Comparison of ENCODE assay signal across 28 mouse cellular contexts in genomic region chr12:95652172-95653156, GRCm38 (mm10). TPM values are rescaled to one million over a fixed set of nuclear protein-coding genes. Genes with fewer than 3 reads are reported as not detected.
DNase-seq lines count a peak whose midpoint lies in the region; ATAC-seq lines count a peak whose summit lies in the region.
"Had no signal": no experiment of that assay in that cellular context is flagged by ENCODE, and none has a peak within 500 bp of the region (broad histone marks: within the 10 kb centered on the region; RNA-seq: fewer than 3 reads in every experiment).

No protein-coding gene starts in this region.

- no peak overlapping the region for H3K9ac ChIP-seq in liver, embryonic 16.5 days (ENCODE audit: low read depth, low read length)
- H3K9ac ChIP-seq in liver, embryonic 12.5 days, result no peak overlapping the region
- no peak overlapping the region for H3K9ac ChIP-seq in intestine, embryonic 16.5 days (ENCODE audit: low read depth, low read length)
- H3K9ac ChIP-seq in kidney, embryonic 14.5 days (ENCODE audit: low read depth, low read length), result no peak overlapping the region
- H3K9ac ChIP-seq: forebrain, embryonic 13.5 days; hindbrain, embryonic 13.5 days had no signal

- no peaks in the 10 kb centered on the region for H3K9me3 ChIP-seq in liver, embryonic 16.5 days (replicated peaks; ENCODE audit: control insufficient read depth, low read length)
- H3K9me3 ChIP-seq in liver, embryonic 12.5 days (replicated peaks), result no peaks in the 10 kb centered on the region
- no peaks in the 10 kb centered on the region for H3K9me3 ChIP-seq in intestine, embryonic 16.5 days (ENCODE audit: control insufficient read depth, low read length)
- no peaks in the 10 kb centered on the region for H3K9me3 ChIP-seq in kidney, embryonic 14.5 days (ENCODE audit: control insufficient read depth, low read length)
- H3K9me3 ChIP-seq: forebrain, embryonic 10.5 days; forebrain, embryonic 13.5 days; hindbrain, embryonic 10.5 days; hindbrain, embryonic 13.5 days had no signal

- DNase-seq in 3T3-L1 (ENCODE audit: low read depth, low spot score), result peak; percentile 42
- peak; percentile 16 for DNase-seq in brain, adult 2 months (ENCODE audit: low read depth, low spot score)
- no peak for DNase-seq in layer of hippocampus, adult 18-20 months (ENCODE audit: low spot score in 2 of 2)
- no peak for DNase-seq in layer of hippocampus, adult 11-12 months (ENCODE audit: low spot score)
- DNase-seq: adrenal gland, adult 8-10 months; adrenal gland, postnatal 36 days; B cell, adult 2 months; cerebellum, adult 11 months; cerebellum, adult 2 months; cerebellum, adult 9-11 months; cerebellum, postnatal 36 days; gastrocnemius, adult 2 months; gastrocnemius, postnatal 14 days; heart, adult 11 months had no signal

- H3K36me3 ChIP-seq in liver, embryonic 16.5 days (ENCODE audit: control insufficient read depth, insufficient read depth), result no peaks in the 10 kb centered on the region
- no peaks in the 10 kb centered on the region for H3K36me3 ChIP-seq in liver, embryonic 12.5 days
- H3K36me3 ChIP-seq in intestine, embryonic 16.5 days (ENCODE audit: control insufficient read depth, insufficient read depth, low read length), result no peaks in the 10 kb centered on the region
- no peaks in the 10 kb centered on the region for H3K36me3 ChIP-seq in kidney, embryonic 14.5 days (ENCODE audit: control insufficient read depth, insufficient read depth, low read length)
- H3K36me3 ChIP-seq: forebrain, embryonic 10.5 days; G1E; hindbrain, embryonic 10.5 days; hindbrain, embryonic 13.5 days had no signal

- H3K27me3 ChIP-seq in liver, embryonic 16.5 days (ENCODE audit: control insufficient read depth, insufficient read depth, low read depth, low read length), result no peaks in the 10 kb centered on the region
- no peaks in the 10 kb centered on the region for H3K27me3 ChIP-seq in liver, embryonic 12.5 days (replicated peaks)
- no peaks in the 10 kb centered on the region for H3K27me3 ChIP-seq in intestine, embryonic 16.5 days (replicated peaks; ENCODE audit: control insufficient read depth, insufficient read depth, low read length)
- H3K27me3 ChIP-seq in kidney, embryonic 14.5 days (ENCODE audit: control insufficient read depth, insufficient read depth, low read length), result no peaks in the 10 kb centered on the region
- H3K27me3 ChIP-seq: CH12.LX; forebrain, embryonic 13.5 days; hindbrain, embryonic 13.5 days had no signal

- no peak overlapping the region for H3K27ac ChIP-seq in liver, embryonic 16.5 days (ENCODE audit: low read length)
- no peak overlapping the region for H3K27ac ChIP-seq in liver, embryonic 12.5 days
- H3K27ac ChIP-seq in intestine, embryonic 16.5 days (ENCODE audit: low read length), result no peak overlapping the region
- no peak overlapping the region for H3K27ac ChIP-seq in kidney, embryonic 14.5 days (ENCODE audit: low read depth, low read length)
- H3K27ac ChIP-seq: forebrain, embryonic 10.5 days; forebrain, embryonic 13.5 days; gastrocnemius, adult 2 months; hindbrain, embryonic 10.5 days; hindbrain, embryonic 13.5 days had no signal

- ATAC-seq in liver, embryonic 16.5 days (ENCODE audit: low read depth), result peak; percentile 9; the same call in 1 of the 2 replicates
- ATAC-seq in liver, embryonic 12.5 days, result no peak
- ATAC-seq in intestine, embryonic 16.5 days, result peak; percentile 92
- ATAC-seq in kidney, embryonic 14.5 days (ENCODE audit: low FRiP score, low TSS enrichment), result no peak
- ATAC-seq: activated CD4-positive, CD25-positive, alpha-beta regulatory T cell, adult 4 months; forebrain, embryonic 13.5 days; forebrain, embryonic 16.5 days; hindbrain, embryonic 16.5 days had no signal

- no peak overlapping the region for H3K4me2 ChIP-seq in liver, embryonic 16.5 days (ENCODE audit: low read depth, low read length)
- H3K4me2 ChIP-seq in liver, embryonic 12.5 days, result no peak overlapping the region
- H3K4me2 ChIP-seq in intestine, embryonic 16.5 days (ENCODE audit: low read depth, low read length), result no peak overlapping the region
- no peak overlapping the region for H3K4me2 ChIP-seq in kidney, embryonic 14.5 days (replicated peaks; ENCODE audit: low read depth, low read length)
- H3K4me2 ChIP-seq: forebrain, embryonic 13.5 days; heart, embryonic 11.5 days; hindbrain, embryonic 13.5 days had no signal

- no peak overlapping the region for H3K4me3 ChIP-seq in liver, embryonic 16.5 days (ENCODE audit: low read depth, low read length)
- no peak overlapping the region for H3K4me3 ChIP-seq in liver, embryonic 12.5 days
- H3K4me3 ChIP-seq in intestine, embryonic 16.5 days (ENCODE audit: low read length), result no peak overlapping the region
- H3K4me3 ChIP-seq in kidney, embryonic 14.5 days (ENCODE audit: low read length), result no peak overlapping the region
- H3K4me3 ChIP-seq: forebrain, embryonic 10.5 days; forebrain, embryonic 13.5 days; gastrocnemius, adult 2 months; hindbrain, embryonic 10.5 days; hindbrain, embryonic 13.5 days had no signal

- no peaks in the 10 kb centered on the region for H3K4me1 ChIP-seq in liver, embryonic 16.5 days (ENCODE audit: control insufficient read depth, low read depth, low read length)
- H3K4me1 ChIP-seq in liver, embryonic 12.5 days, result no peaks in the 10 kb centered on the region
- H3K4me1 ChIP-seq in intestine, embryonic 16.5 days (ENCODE audit: control insufficient read depth, insufficient read depth, low read length), result no peaks in the 10 kb centered on the region
- H3K4me1 ChIP-seq in kidney, embryonic 14.5 days (ENCODE audit: control insufficient read depth, insufficient read depth, low read length), result no peaks in the 10 kb centered on the region
- H3K4me1 ChIP-seq: forebrain, embryonic 10.5 days; forebrain, embryonic 13.5 days; hindbrain, embryonic 10.5 days; hindbrain, embryonic 13.5 days had no signal

- WGBS in liver, embryonic 16.5 days (ENCODE audit: insufficient replicate concordance), result 56% methylated on average over 4 of the region's 4 CpGs
- 56% methylated on average over 4 of the region's 4 CpGs for WGBS in liver, embryonic 12.5 days (ENCODE audit: insufficient replicate concordance)
- WGBS in intestine, embryonic 16.5 days, result 59% methylated on average over 4 of the region's 4 CpGs
- 87% methylated on average over 4 of the region's 4 CpGs for WGBS in kidney, embryonic 14.5 days

RNA-seq across cellular contexts. Expression of gene Flrt2, which starts 39.6 kb away (rescaled TPM):
- polyA plus RNA-seq in liver, embryonic 16.5 days (2015; fragmentation: Nextera tagmentation; extraction: Ambion mirVana), result 0.75 and 0.85 TPM in 2 replicates
- 2.9 and 4.6 TPM in 2 replicates for polyA plus RNA-seq in liver, embryonic 12.5 days (2016; fragmentation: Nextera tagmentation; extraction: Ambion mirVana)
- 8.5 and 8.6 TPM in 2 replicates for polyA plus RNA-seq in intestine, embryonic 16.5 days (2015; fragmentation: Nextera tagmentation; extraction: Ambion mirVana)
- 10 to 100 TPM; 37.1 to 39.5 TPM for total RNA-seq in layer of hippocampus, adult 18-20 months (2021)
- 32.2 and 45.3 TPM in 2 replicates for polyA plus RNA-seq in kidney, embryonic 14.5 days (2014; fragmentation: Nextera tagmentation; extraction: Ambion mirVana)
- total RNA-seq: CH12.LX had no signal
- polyA plus RNA-seq: G1E had no signal

Comparison
In these comparisons a context has a peak if more than half of its experiments do, and no peak if none do; other contexts are left out.
1. ATAC-seq: peak in liver, embryonic 16.5 days (single experiment) and intestine, embryonic 16.5 days (single experiment); none in liver, embryonic 12.5 days (single experiment) and kidney, embryonic 14.5 days (single experiment).
2. DNase-seq: peak in 3T3-L1 (single experiment) and brain, adult 2 months (single experiment); none in layer of hippocampus, adult 18-20 months (0 of 2) and layer of hippocampus, adult 11-12 months (single experiment).